Mouse (Mus musculus) lung, embryonic 14.5 days (tissue): ENCODE measurements at regions not wholly inside any gene's neighbourhood (a gene's known extent, or its start where the extent isn't known, plus 50 kb on each side); places are given as distances from the start of the nearest gene placed in this dataset.

Experiments
- ATAC-seq: fragments of 200-750 bp; cut with Nextera tagmentation; 2 replicates; pipeline ENCODE4 v1.8.0; 2017; ENCODE audit warnings: mild to moderate bottlenecking, moderate TSS enrichment, moderate library complexity; ENCODE audit not compliant: insufficient read depth
- DNase-seq: peaks from one replicate; pipeline ENCODE4 v3.0.0-alpha.2; 2015
- H3K27ac ChIP-seq: fragments of 300-500 bp; sonication (generic); 2 replicates; pipeline ENCODE4 v1.5.1; 2014; ENCODE audit warnings: low read depth, mild to moderate bottlenecking, moderate library complexity
- H3K27me3 ChIP-seq: fragments of 300-500 bp; sonication (generic); 2 replicates; pipeline ENCODE4 v1.6.1; 2014; ENCODE audit warnings: low read length, control low read depth; ENCODE audit not compliant: insufficient read depth
- H3K36me3 ChIP-seq: fragments of 300-500 bp; sonication (generic); 2 replicates; pipeline ENCODE4 v1.6.1; 2014; ENCODE audit warnings: control low read depth; ENCODE audit not compliant: insufficient read depth
- H3K4me1 ChIP-seq: fragments of 300-500 bp; sonication (generic); 2 replicates; pipeline ENCODE4 v1.6.1; 2014; ENCODE audit warnings: antibody characterized with exemption, control low read depth; ENCODE audit not compliant: insufficient read depth
- H3K4me2 ChIP-seq: fragments of 300-500 bp; sonication (generic); 2 replicates; pipeline ENCODE4 v1.6.1; 2014; ENCODE audit warnings: mild to moderate bottlenecking
- H3K4me3 ChIP-seq: fragments of 300-500 bp; sonication (generic); 2 replicates; pipeline ENCODE4 v1.5.1; 2014; ENCODE audit warnings: low read depth, low read length
- H3K9ac ChIP-seq: fragments of 300-500 bp; sonication (generic); 2 replicates; pipeline ENCODE4 v1.6.1; 2014
- H3K9me3 ChIP-seq: fragments of 300-500 bp; sonication (generic); 2 replicates; pipeline ENCODE4 v1.6.1; 2016; ENCODE audit warnings: low read depth, low read length, control low read depth
- CTCF ChIP-seq: IDR thresholded peaks from 2 replicates; pipeline ENCODE4 v1.5.1; 2016; ENCODE audit warnings: antibody characterized with exemption, low read depth
- WGBS: fragments of 180-500 bp; shearing (Covaris S2); extraction: QIAGEN DNeasy Blood & Tissue Kit; methylation state at CpG from one replicate; pipeline ENCODE4 v1.1.7; 2014; 5-methylcytosine and 5-hydroxymethylcytosine counted together

GRCm38 (mm10) chr13:45275391-45275790, 114.2 kb upstream of the Mylip start:
- H3K4me3 ChIP-seq, result no peak overlapping the region
- H3K27me3 ChIP-seq, result no peaks in the 10 kb centered on the region
- WGBS, result 64% methylated on average over 5 of the region's 5 CpGs
- TF ChIP-seq CTCF, result no peak
- no peak overlapping the region for H3K4me2 ChIP-seq
- H3K4me1 ChIP-seq, result 0 out of 2 replicates have a peak, but pooled peaks cover 3% of the 10 kb centered on the region
- no peak for DNase-seq
- no peaks in the 10 kb centered on the region for H3K36me3 ChIP-seq
- H3K9me3 ChIP-seq, result no peaks in the 10 kb centered on the region
- no peak overlapping the region for H3K9ac ChIP-seq
- no peak for ATAC-seq
- H3K27ac ChIP-seq, result no peak overlapping the region

DNA sequence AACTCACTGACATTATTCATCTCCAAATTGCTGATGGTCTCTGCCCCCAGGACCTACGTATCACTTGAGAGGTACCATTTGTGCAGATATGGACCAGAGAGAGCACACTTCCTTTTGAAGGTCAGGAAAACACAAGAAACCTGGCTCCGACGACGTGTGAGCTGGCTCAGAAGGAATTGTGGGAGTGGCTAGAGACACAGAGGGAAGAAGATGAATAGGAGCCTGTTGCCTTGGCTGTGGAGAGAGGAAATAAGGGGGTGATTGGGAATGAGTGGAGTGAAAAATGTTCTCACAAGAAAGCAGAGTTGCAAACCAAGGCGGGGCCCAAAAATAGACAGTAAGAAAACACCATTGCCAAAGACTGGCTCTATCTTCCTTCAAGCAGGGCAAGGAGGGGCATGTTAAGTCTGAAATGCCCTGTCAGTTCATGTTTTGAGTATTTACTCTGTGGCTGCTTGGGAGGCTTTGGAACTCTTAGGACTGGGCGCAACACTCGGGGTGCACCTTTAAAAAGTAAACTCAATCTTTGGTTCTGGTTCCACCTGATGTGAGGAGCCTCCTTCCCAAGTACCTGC, 111.6 kb upstream of the Mylip start:
- Histone ChIP-seq H3K36me3 (no peaks in the 10 kb centered on the region), H3K9ac (no peak overlapping the region), H3K9me3 (no peaks in the 10 kb centered on the region), H3K27ac (no peak overlapping the region), H3K4me2 (no peak overlapping the region), H3K4me3 (no peak overlapping the region), H3K27me3 (no peaks in the 10 kb centered on the region), H3K4me1 (0 out of 2 replicates have a peak, but pooled peaks cover 3% of the 10 kb centered on the region)
- TF ChIP-seq CTCF, result no peak
- no peak; the same call in 1 of the 2 replicates for ATAC-seq
- DNase-seq, result peak; percentile 13
- 46% methylated on average over 7 of the region's 7 CpGs for WGBS

- 64% methylated on average over 8 of the region's 8 CpGs for WGBS
- Histone ChIP-seq H3K36me3 (no peaks in the 10 kb centered on the region), H3K27ac (no peak overlapping the region), H3K9ac (no peak overlapping the region), H3K27me3 (no peaks in the 10 kb centered on the region), H3K4me3 (no peak overlapping the region), H3K4me2 (no peak overlapping the region), H3K4me1 (no peaks in the 10 kb centered on the region), H3K9me3 (no peaks in the 10 kb centered on the region)
- TF ChIP-seq CTCF, result no peak
- no peak for ATAC-seq
- DNase-seq, result no peak
These were observed 108.4 kb upstream of the Mylip start for GRCm38 (mm10) chr13:45281106-45281505.

GRCm38 (mm10) chr13:45286651-45287050, 102.9 kb upstream of the Mylip start:
- H3K4me3 ChIP-seq, result no peak overlapping the region
- H3K4me1 ChIP-seq, result no peaks in the 10 kb centered on the region
- no peaks in the 10 kb centered on the region for H3K36me3 ChIP-seq
- no peaks in the 10 kb centered on the region for H3K27me3 ChIP-seq
- DNase-seq (no peak), ATAC-seq (no peak)
- no peak overlapping the region for H3K27ac ChIP-seq
- 96% methylated on average over 2 of the region's 2 CpGs for WGBS
- H3K9me3 ChIP-seq, result no peaks in the 10 kb centered on the region
- no peak for TF ChIP-seq CTCF
- no peak overlapping the region for H3K4me2 ChIP-seq
- H3K9ac ChIP-seq, result no peak overlapping the region

- Histone ChIP-seq H3K4me3 (no peak overlapping the region), H3K9me3 (no peaks in the 10 kb centered on the region), H3K36me3 (no peaks in the 10 kb centered on the region), H3K27ac (no peak overlapping the region), H3K27me3 (no peaks in the 10 kb centered on the region), H3K4me1 (no peaks in the 10 kb centered on the region), H3K4me2 (no peak overlapping the region), H3K9ac (no peak overlapping the region)
- ATAC-seq, result no peak
- 89% methylated on average over 4 of the region's 4 CpGs for WGBS
- no peak for TF ChIP-seq CTCF
- DNase-seq, result no peak
These were observed 102.3 kb upstream of the Mylip start for GRCm38 (mm10) chr13:45287217-45287616.

DNA sequence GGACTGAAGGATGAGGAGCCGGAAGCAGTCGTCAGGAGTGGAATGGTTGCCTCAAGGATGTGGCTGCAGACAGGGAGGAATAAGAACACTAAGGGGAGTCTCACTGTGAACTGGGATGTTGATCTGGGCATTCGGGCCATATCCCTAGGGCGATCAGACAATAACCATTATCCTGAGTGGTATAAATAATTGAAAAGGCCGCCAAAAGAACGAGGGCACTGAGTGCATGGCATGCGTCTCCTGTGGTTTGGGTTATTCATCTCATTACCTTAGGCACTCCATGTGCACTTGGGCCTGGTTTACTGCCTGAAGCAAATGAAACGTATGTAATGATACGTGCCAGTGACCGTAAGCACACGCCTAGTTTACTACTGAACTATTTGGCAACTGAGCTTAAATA, 99.6 kb upstream of the Mylip start:
- ATAC-seq, result no peak
- TF ChIP-seq CTCF, result no peak
- no peaks in the 10 kb centered on the region for H3K9me3 ChIP-seq
- WGBS, result 94% methylated on average over 11 of the region's 11 CpGs
- DNase-seq, result no peak
- H3K4me1 ChIP-seq, result no peaks in the 10 kb centered on the region
- no peak overlapping the region for H3K4me2 ChIP-seq
- H3K4me3 ChIP-seq, result no peak overlapping the region
- H3K27me3 ChIP-seq, result no peaks in the 10 kb centered on the region
- H3K36me3 ChIP-seq, result no peaks in the 10 kb centered on the region
- no peak overlapping the region for H3K27ac ChIP-seq
- no peak overlapping the region for H3K9ac ChIP-seq

GRCm38 (mm10) chr13:45294691-45295090, 94.9 kb upstream of the Mylip start:
- Histone ChIP-seq H3K27ac (no peak overlapping the region), H3K4me2 (no peak overlapping the region), H3K4me1 (no peaks in the 10 kb centered on the region), H3K4me3 (no peak overlapping the region), H3K9ac (no peak overlapping the region), H3K27me3 (no peaks in the 10 kb centered on the region), H3K36me3 (no peaks in the 10 kb centered on the region), H3K9me3 (no peaks in the 10 kb centered on the region)
- ATAC-seq (no peak), DNase-seq (no peak)
- 78% methylated on average over 10 of the region's 10 CpGs for WGBS
- no peak for TF ChIP-seq CTCF

DNA sequence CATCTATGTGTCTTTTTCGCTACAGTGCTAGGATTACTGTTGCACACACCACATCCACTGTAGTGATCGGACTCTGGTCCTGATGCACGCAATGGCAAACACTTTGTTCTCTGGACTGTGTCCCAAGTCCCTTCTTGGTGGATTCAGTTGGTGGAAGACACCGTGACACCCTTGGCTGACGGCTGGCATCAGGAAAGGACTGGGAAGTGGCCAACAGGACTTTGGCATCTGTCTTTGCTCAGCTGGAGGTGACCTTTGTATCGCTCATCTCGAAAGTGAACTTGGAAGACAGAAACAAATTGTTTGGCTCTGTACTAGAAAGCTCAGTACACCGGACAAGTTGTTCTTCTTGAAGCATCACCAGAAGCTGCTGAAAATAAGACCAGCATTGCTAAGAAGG, 88.9 kb upstream of the Mylip start:
- WGBS, result 88% methylated on average over 8 of the region's 8 CpGs
- Histone ChIP-seq H3K27me3 (no peaks in the 10 kb centered on the region), H3K27ac (no peak overlapping the region), H3K36me3 (no peaks in the 10 kb centered on the region), H3K9me3 (no peaks in the 10 kb centered on the region), H3K4me3 (no peak overlapping the region), H3K9ac (no peak overlapping the region), H3K4me1 (no peaks in the 10 kb centered on the region), H3K4me2 (no peak overlapping the region)
- TF ChIP-seq CTCF, result no peak
- DNase-seq (no peak), ATAC-seq (no peak)
